Mouse (Mus musculus): ENCODE results near the gene Tox2.

DNA sequence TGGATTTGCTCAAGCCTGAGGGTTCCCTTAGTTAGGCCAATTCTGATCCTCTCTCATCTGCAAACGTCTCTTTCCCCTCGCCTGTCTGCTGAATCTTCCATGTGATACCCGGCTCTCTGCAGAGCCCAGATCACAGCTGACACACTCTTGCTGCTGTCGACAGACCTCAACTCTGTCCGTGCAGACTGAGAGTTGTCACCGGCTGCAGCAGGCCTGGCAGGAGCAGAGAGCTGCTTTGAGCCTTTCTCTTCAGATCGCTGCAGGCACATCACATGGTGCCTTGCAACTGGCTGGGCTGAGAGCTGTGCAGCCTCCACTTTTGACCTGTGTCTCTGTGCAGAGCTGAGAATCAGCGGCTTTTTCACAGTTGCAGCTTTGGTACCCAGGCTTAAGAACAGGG lies 37.0 kb downstream of the Tox2 start:
- TF ChIP-seq CTCF (IDR thresholded peaks at IDR 0.05; ENCODE audit: extremely low read depth, insufficient read depth, insufficient read length, insufficient replicate concordance) = no peak
- no peak for TF ChIP-seq POLR2A (IDR thresholded peaks at IDR 0.05; ENCODE audit: low read depth, low read length)
